Mouse (Mus musculus) brown adipose tissue, adult 24 weeks (tissue): ENCODE measurements around the gene Cd82. TPM values are rescaled to one million over a fixed set of nuclear protein-coding genes. Genes with fewer than 3 reads are reported as not detected.

ENCODE experiments used
- H3K27ac ChIP-seq: fragments of 200-500 bp; replicated peaks from 2 replicates; pipeline ENCODE4 v1.5.1; 2012; ENCODE audit warnings: low read depth, mild to moderate bottlenecking, low read length
- H3K4me1 ChIP-seq: fragments of 200-500 bp; 2 replicates; pipeline ENCODE4 v1.6.1; 2012; ENCODE audit warnings: low read length, mixed read lengths; ENCODE audit not compliant: control insufficient read depth, insufficient read depth, insufficient read length
- H3K4me3 ChIP-seq: fragments of 200-500 bp; 2 replicates; pipeline ENCODE4 v1.5.1; 2012; ENCODE audit warnings: low read depth, mild to moderate bottlenecking, low read length, moderate library complexity; ENCODE audit not compliant: insufficient read depth
- polyA plus RNA-seq: library from polyadenylated mRNA; stranded (reverse); fragments of >200 nt; gene quantifications from 2 replicates; pipeline ENCODE4 v1.2.4, GENCODE M21; 2012; ENCODE audit not compliant: missing spikeins, insufficient read depth, insufficient read length

Gene Cd82
- polyA plus RNA-seq, 1 experiment = 13.8 TPM

GRCm38 (mm10) chr2:93443106-93443505, 19.8 kb downstream of the Cd82 start:
- H3K27ac ChIP-seq = no peak overlapping the region
- no peak overlapping the region for H3K4me3 ChIP-seq
- H3K4me1 ChIP-seq = peaks cover 12% of the 10 kb centered on the region; the same call in 1 of the 2 replicates

GRCm38 (mm10) chr2:93439812-93440559, 23.0 kb downstream of the Cd82 start:
- H3K4me1 ChIP-seq = peaks cover 3% of the 10 kb centered on the region; the same call in 1 of the 2 replicates
- H3K27ac ChIP-seq = no peak overlapping the region
- H3K4me3 ChIP-seq = no peak overlapping the region

- Histone ChIP-seq H3K4me3 (no peak overlapping the region), H3K27ac (no peak overlapping the region), H3K4me1 (no peaks in the 10 kb centered on the region)
These were observed 23.6 kb downstream of the Cd82 start for GRCm38 (mm10) chr2:93439352-93439771.

- Histone ChIP-seq H3K4me3 (no peak overlapping the region), H3K4me1 (no peaks in the 10 kb centered on the region), H3K27ac (no peak overlapping the region)
These were observed 24.6 kb downstream of the Cd82 start for GRCm38 (mm10) chr2:93438335-93438734.

- H3K4me3 ChIP-seq = no peak overlapping the region
- no peaks in the 10 kb centered on the region for H3K4me1 ChIP-seq
- no peak overlapping the region for H3K27ac ChIP-seq
These were observed 27.4 kb downstream of the Cd82 start for GRCm38 (mm10) chr2:93435577-93435976.

- no peak overlapping the region for H3K27ac ChIP-seq
- H3K4me3 ChIP-seq = no peak overlapping the region
These were observed 28.0 kb downstream of the Cd82 start for GRCm38 (mm10) chr2:93434896-93435295.

GRCm38 (mm10) chr2:93433543-93433942, 29.4 kb downstream of the Cd82 start:
- Histone ChIP-seq H3K4me3 (no peak overlapping the region), H3K27ac (no peak overlapping the region), H3K4me1 (no peaks in the 10 kb centered on the region)

More at GRCm38 (mm10) chr2:93434896-93435295, 28.0 kb downstream of the Cd82 start:
- no peaks in the 10 kb centered on the region for H3K4me1 ChIP-seq

GRCm38 (mm10) chr2:93432600-93433389, 30.1 kb downstream of the Cd82 start:
- no peak overlapping the region for H3K27ac ChIP-seq
- no peaks in the 10 kb centered on the region for H3K4me1 ChIP-seq
- H3K4me3 ChIP-seq = no peak overlapping the region

- Histone ChIP-seq H3K4me1 (no peaks in the 10 kb centered on the region), H3K4me3 (no peak overlapping the region), H3K27ac (no peak overlapping the region)
These were observed 31.2 kb downstream of the Cd82 start for GRCm38 (mm10) chr2:93431575-93432325.

- Histone ChIP-seq H3K4me1 (no peaks in the 10 kb centered on the region), H3K4me3 (no peak overlapping the region), H3K27ac (no peak overlapping the region)
These were observed 31.9 kb downstream of the Cd82 start for GRCm38 (mm10) chr2:93430993-93431392.

GRCm38 (mm10) chr2:93428004-93428531, 34.9 kb downstream of the Cd82 start:
- H3K4me3 ChIP-seq = no peak overlapping the region
- H3K4me1 ChIP-seq = no peaks in the 10 kb centered on the region

GRCm38 (mm10) chr2:93427000-93427715, 35.8 kb downstream of the Cd82 start:
- H3K27ac ChIP-seq = no peak overlapping the region
- no peak overlapping the region for H3K4me3 ChIP-seq
- H3K4me1 ChIP-seq = no peaks in the 10 kb centered on the region

More at GRCm38 (mm10) chr2:93428004-93428531, 34.9 kb downstream of the Cd82 start:
- H3K27ac ChIP-seq = no peak overlapping the region

GRCm38 (mm10) chr2:93425810-93426209, 37.1 kb downstream of the Cd82 start:
- Histone ChIP-seq H3K4me1 (no peaks in the 10 kb centered on the region), H3K4me3 (no peak overlapping the region), H3K27ac (no peak overlapping the region)

- H3K4me3 ChIP-seq = no peak overlapping the region
- no peak overlapping the region for H3K27ac ChIP-seq
These were observed 38.5 kb downstream of the Cd82 start for GRCm38 (mm10) chr2:93424307-93424984.

More at GRCm38 (mm10) chr2:93424307-93424984, 38.5 kb downstream of the Cd82 start:
- no peaks in the 10 kb centered on the region for H3K4me1 ChIP-seq
